Mouse (Mus musculus): ENCODE results near the gene Pxylp1.

Pxylp1 gene

GRCm38 (mm10) chr9:96890266-96890665, 2.2 kb downstream of the Pxylp1 start:
- DNase-seq: no peak

GRCm38 (mm10) chr9:96889345-96890021, 3.0 kb downstream of the Pxylp1 start:
- peak; percentile 70 to 77 for DNase-seq

- DNase-seq: peak in 1 of 2 experiments; percentile 26
Measured at GRCm38 (mm10) chr9:96888742-96889344, 3.6 kb downstream of the Pxylp1 start.

DNA sequence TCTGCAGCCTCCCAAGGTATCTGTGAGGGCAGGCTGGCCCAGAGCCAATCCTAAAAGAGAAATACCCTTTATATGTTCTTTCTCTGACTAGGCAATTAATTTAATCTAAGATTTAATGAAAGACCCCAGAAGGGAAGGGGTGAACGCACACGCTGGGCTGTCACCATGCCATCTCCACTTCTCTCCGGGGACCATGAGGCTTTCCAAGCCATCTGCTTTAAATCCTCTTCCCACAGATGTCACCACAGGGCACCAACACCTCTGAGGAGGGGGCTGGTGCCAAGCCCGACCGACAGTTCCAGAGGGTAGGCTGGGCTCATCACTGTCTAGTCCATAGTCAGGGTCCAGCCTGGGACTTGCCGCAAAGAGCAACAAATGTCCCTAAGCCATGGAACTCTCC, 4.5 kb downstream of the Pxylp1 start:
- DNase-seq: no peak

- DNase-seq: no peak
Measured at GRCm38 (mm10) chr9:96887492-96887891, 5.0 kb downstream of the Pxylp1 start.

DNA sequence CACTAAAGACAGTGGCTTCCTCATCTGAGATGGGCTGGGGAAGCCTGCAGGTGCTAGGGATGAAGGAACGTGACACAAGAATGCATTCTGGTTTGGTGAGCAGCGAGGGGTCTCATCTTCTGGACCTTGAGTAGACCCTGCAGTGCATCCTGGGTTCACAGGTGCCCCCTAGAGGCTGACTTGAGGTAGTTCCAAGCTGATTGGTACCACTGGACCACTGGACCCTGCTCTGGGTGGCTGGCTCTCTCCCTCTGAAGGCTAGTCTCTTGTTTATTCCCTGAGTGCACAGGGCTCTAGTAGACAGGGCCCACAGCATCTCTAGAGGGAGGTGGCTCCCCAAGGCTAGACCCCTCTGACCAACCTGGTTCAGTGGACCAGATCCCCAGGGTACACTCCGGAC, 6.7 kb downstream of the Pxylp1 start:
- DNase-seq: no peak

GRCm38 (mm10) chr9:96882496-96883265, 9.8 kb downstream of the Pxylp1 start:
- DNase-seq: no peak

DNA sequence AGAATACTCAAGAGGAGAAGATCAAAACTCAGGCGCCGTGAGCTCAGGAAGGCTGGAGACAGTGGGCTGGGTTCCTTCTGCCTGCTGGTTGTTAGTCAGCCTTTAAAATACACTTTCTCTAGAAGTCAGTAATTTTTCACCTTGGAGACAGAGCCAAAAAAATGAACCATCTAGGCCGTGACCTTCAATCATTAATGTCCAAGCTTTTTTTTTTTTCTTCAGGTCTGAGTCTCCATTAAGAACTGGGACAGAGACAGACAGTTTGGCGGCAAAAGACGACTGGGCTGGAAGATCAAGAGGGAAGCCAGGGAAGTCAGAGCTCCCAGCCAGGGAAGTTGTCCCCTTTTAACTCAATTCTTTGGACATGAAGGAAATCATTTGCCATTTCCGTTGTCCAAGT, 10.6 kb downstream of the Pxylp1 start:
- DNase-seq: no peak

- DNase-seq: no peak
Measured at GRCm38 (mm10) chr9:96879024-96879423, 13.4 kb downstream of the Pxylp1 start.

GRCm38 (mm10) chr9:96878464-96878863, 14.0 kb downstream of the Pxylp1 start:
- no peak for DNase-seq

GRCm38 (mm10) chr9:96875704-96876103, 16.8 kb downstream of the Pxylp1 start:
- no peak for DNase-seq

- DNase-seq: peak; percentile 32 to 66
Measured at GRCm38 (mm10) chr9:96873082-96873481, 19.4 kb downstream of the Pxylp1 start.

DNA sequence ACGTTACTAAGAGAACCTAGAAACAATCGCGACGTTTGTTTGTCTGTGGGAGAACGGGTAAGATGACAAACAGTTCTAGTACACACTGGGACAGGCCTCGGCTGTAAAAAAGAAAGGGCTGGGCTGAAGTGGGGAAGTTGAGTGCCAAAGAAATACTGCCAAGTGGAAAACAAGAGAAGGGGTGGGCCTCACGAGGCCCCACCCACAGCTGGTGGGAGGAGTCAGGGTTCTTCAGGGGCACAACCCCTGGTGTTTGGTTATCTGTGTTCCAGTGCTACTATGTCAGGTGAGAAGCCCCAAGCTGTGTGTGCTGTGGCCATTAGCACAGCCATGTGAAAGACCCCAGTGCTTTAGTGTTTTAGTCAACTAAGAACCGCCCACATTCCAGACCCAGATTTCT, 22.4 kb downstream of the Pxylp1 start:
- DNase-seq: no peak

- DNase-seq: no peak
Measured at GRCm38 (mm10) chr9:96869542-96869941, 22.9 kb downstream of the Pxylp1 start.

- DNase-seq: no peak
Measured at GRCm38 (mm10) chr9:96868546-96868945, 23.9 kb downstream of the Pxylp1 start.

- DNase-seq: peak; percentile 72 to 74
Measured at GRCm38 (mm10) chr9:96867165-96867564, 25.3 kb downstream of the Pxylp1 start.

DNA sequence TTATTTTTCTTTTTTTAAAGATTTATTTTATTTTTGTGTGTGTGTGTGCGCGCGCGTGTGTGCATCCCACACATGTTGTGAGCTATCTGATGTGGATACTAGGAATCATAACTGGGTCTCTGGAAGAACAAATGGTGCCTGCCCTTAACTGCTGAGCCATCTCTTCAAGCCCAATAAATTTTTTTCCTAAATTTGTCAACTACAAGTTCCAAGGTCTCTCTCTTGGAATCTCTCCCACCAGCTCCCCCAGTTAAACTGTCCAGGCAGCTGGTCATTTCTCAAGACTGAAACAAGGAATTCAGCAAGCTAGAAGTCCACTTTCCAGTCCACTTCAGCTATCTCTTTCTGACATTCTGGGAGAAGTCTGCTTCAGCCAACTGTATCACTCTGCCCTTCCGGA, 26.3 kb downstream of the Pxylp1 start:
- peak in 1 of 2 experiments; percentile 22 for DNase-seq

DNA sequence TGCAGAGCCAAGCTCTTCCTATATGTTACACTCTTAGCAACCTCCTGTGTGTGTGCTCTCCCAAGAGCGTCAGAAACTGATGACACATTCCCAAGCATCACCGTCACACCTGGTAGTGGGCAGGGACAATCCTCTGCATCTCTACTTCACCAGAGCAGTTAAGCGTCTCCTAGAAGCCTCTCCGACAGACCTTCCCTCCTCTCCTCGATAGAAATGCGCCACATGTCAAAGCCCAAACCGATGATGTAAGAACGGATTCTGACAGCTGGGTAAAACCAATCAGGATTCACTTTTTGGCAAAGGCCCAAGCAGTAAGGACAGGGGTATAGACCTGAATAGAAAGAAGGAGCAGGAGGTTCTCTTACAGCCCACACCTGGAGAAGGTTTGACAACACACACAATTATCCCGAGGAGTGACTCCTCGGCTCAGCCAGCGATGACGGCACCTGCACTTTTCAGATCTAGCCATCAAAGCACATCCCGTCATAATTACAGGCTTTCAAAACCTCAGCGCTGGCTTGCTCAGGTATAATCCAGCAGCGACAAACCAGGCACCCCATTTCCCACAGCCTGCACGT, 26.9 kb downstream of the Pxylp1 start:
- DNase-seq: no peak

GRCm38 (mm10) chr9:96863539-96863938, 28.9 kb downstream of the Pxylp1 start:
- DNase-seq: no peak

GRCm38 (mm10) chr9:96862836-96863235, 29.6 kb downstream of the Pxylp1 start:
- no peak for DNase-seq

DNA sequence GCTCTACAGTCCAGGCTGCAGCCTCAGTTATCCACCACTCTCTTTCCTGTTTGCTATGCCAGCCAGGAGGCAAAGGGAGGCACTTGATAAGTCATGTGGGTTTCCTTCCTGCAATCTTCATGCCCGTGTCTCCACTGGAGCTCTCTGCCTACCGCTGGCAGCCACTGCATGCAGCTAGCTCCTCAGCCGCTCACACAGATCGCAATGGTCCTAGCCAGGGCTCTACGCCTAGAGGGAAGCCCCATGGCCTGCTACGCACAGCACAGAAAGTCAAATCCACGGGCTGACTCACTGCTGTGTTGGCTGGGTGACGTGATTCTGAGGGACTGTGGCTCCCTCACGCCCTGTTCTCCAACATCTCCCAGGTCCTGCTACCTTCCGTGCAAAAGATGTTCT, 31.4 kb downstream of the Pxylp1 start:
- DNase-seq: no peak

DNA sequence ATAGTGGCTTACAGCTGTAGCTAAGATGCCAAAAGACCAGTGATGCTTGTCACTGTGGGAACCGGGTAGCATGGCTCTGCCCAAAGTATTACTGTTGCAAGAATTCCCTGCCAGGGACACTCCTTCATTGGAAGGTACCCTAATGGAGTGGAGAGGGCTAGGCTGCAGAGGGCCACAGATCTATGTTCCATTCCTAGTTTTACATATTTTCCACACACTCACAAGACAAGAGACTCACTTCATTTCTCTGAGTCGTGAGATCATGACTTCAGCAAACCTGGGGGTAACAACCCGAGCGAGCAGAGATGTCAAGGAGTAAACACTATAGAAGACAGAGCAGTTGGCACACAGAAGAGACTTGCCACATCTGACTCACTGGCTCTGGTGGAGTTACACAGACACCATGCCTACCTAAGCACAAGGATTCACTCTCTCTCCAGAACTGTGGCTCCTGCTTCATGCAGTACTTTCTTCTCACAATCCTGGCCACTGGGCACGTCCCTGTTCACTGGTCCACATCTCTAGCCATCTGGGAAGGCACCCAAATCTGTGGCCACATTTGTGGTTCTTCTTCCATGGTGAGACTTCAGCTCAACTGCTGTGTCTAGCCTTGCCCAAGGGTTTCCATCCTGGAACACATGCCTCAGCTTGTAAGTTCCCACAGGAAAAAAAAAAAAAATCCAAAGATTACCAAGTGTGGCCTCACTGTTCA, 31.9 kb downstream of the Pxylp1 start:
- no peak for DNase-seq

GRCm38 (mm10) chr9:96859027-96859426, 33.4 kb downstream of the Pxylp1 start:
- DNase-seq: no peak

All from kidney, adult 8-10 months (tissue).